Mouse (Mus musculus) limb, embryonic 11.5 days (tissue): ENCODE data around the gene Slc36a4. TPM values are rescaled to one million over a fixed set of nuclear protein-coding genes. Genes with fewer than 3 reads are reported as not detected.

ENCODE experiments used
- ATAC-seq: fragments of 200-750 bp; cut with Nextera tagmentation; 2 replicates; pipeline ENCODE4 v1.8.0; 2017; ENCODE audit warnings: low read depth; ENCODE audit not compliant: insufficient number of reproducible peaks, low FRiP score, low TSS enrichment
- DNase-seq: peaks from one replicate; pipeline ENCODE4 v3.0.0-alpha.2; 2015; ENCODE audit warnings: low spot score
- H3K27ac ChIP-seq: fragments of 300-500 bp; sonication (generic); replicated peaks from 2 replicates; pipeline ENCODE4 v1.5.1; 2014; ENCODE audit warnings: low read depth, mild to moderate bottlenecking, low read length
- H3K27me3 ChIP-seq: fragments of 300-500 bp; sonication (generic); 2 replicates; pipeline ENCODE4 v1.6.1; 2014; ENCODE audit warnings: mild to moderate bottlenecking, low read length, mixed read lengths; ENCODE audit not compliant: control insufficient read depth, insufficient read depth
- H3K36me3 ChIP-seq: fragments of 300-500 bp; sonication (generic); 2 replicates; pipeline ENCODE4 v1.6.1; 2014; ENCODE audit warnings: mild to moderate bottlenecking, low read length, moderate library complexity, mixed read lengths; ENCODE audit not compliant: control insufficient read depth, insufficient read depth
- H3K4me1 ChIP-seq: fragments of 300-500 bp; sonication (generic); 2 replicates; pipeline ENCODE4 v1.6.1; 2014; ENCODE audit warnings: low read length, mixed read lengths; ENCODE audit not compliant: control insufficient read depth, insufficient read depth
- H3K4me2 ChIP-seq: fragments of 300-500 bp; sonication (generic); 2 replicates; pipeline ENCODE4 v1.6.1; 2014; ENCODE audit warnings: low read depth, mild to moderate bottlenecking, moderate library complexity; ENCODE audit not compliant: severe bottlenecking
- H3K4me3 ChIP-seq: fragments of 300-500 bp; sonication (generic); 2 replicates; pipeline ENCODE4 v1.5.1; 2014; ENCODE audit warnings: low read depth, low read length
- H3K9ac ChIP-seq: fragments of 300-500 bp; sonication (generic); 2 replicates; pipeline ENCODE4 v1.6.1; 2014; ENCODE audit warnings: mild to moderate bottlenecking, low read length
- H3K9me3 ChIP-seq: fragments of 300-500 bp; sonication (generic); 2 replicates; pipeline ENCODE4 v1.6.1; 2016; ENCODE audit warnings: low read length; ENCODE audit not compliant: control insufficient read depth
- WGBS: fragments of 180-500 bp; shearing (Covaris S2); extraction: QIAGEN DNeasy Blood & Tissue Kit; methylation state at CpG from one replicate; pipeline ENCODE4 v1.1.7; 2014; 5-methylcytosine and 5-hydroxymethylcytosine counted together
- polyA plus RNA-seq: library from polyadenylated mRNA; unstranded; fragments of >200 nt; fragmentation: Nextera tagmentation; extraction: Ambion mirVana; gene quantifications from 2 replicates; pipeline ENCODE4 v1.2.1, GENCODE M21; 2014

The Slc36a4 gene
- polyA plus RNA-seq, 1 experiment from 2014 or later: 22.3 TPM

DNA sequence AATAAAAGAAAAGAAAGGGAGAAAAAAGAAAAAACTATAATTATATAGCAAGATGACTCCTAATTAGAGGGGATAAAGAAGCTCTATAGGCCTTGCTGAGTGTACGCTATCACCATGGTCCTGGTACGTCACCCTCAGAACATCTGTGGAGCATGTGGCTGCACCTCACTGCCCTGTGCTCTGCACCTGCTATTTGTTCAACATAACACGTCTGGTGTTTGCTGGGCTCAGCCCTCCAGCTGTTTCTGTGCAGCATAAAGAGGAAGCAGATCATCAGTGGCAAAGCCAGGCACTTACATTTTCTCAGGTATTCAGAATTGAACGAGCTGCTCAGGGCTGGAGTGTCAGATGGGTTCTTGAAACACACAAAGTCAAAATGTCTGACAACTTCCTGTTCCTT, 15.7 kb upstream of the Slc36a4 start:
- ATAC-seq (no peak), DNase-seq (peak; percentile 48)
- H3K9me3 ChIP-seq: no peaks in the 10 kb centered on the region
- H3K27me3 ChIP-seq: no peaks in the 10 kb centered on the region
- WGBS: 39% methylated on average over 4 of the region's 4 CpGs
- no peak overlapping the region for H3K4me3 ChIP-seq
- no peaks in the 10 kb centered on the region for H3K36me3 ChIP-seq
- H3K9ac ChIP-seq: no peak overlapping the region
- no peaks in the 10 kb centered on the region for H3K4me1 ChIP-seq
- H3K4me2 ChIP-seq: no peak overlapping the region
- no peak overlapping the region for H3K27ac ChIP-seq

DNA sequence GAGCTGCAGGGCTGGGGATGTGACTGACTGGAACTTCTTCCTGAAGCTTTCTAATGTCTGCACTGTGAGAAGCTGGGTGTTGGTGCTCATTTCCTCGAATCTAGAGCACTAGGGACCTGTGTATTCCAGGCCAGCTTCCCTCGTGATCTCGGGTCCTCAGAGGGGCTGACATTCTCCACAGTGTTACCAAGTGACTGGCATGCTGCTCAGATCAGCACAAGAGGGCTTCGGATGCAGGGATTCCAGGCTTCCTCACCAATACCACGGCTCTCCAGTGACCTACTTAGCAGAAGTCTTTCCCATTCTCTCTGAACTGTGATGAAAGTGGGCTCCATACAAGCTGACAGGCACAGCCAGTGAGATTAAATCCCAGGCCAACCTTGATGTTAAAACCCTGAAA, 14.5 kb upstream of the Slc36a4 start:
- ATAC-seq: no peak
- WGBS: 61% methylated on average over 5 of the region's 5 CpGs
- peak; percentile 19 for DNase-seq

DNA sequence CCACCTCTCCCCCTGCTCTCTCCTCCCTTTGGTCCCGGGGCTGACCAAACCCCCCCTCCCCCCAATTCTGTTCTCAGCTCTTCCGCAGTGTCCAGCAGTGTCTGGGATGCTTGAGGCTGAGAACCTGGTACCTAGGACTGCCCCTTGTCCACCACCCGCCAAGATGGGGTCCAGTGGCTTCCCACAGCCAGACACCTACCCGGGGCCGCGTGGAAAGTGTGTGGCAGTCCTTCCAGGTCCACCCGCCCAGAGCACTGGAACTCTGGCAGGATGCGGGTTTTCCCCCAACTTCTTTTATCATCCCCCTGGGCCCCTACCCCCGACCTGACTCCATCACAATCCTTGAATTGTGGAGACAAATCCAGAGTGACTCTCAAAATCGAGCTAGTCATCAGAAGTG, 3.8 kb upstream of the Slc36a4 start:
- H3K27me3 ChIP-seq: no peaks in the 10 kb centered on the region
- no peak overlapping the region for H3K27ac ChIP-seq
- H3K4me3 ChIP-seq: no peak overlapping the region
- H3K9ac ChIP-seq: no peak overlapping the region
- H3K4me2 ChIP-seq: no peak overlapping the region
- H3K9me3 ChIP-seq: no peaks in the 10 kb centered on the region
- DNase-seq (no peak), ATAC-seq (no peak)
- no peaks in the 10 kb centered on the region for H3K4me1 ChIP-seq
- WGBS: 74% methylated on average over 10 of the region's 10 CpGs
- no peaks in the 10 kb centered on the region for H3K36me3 ChIP-seq

More for the DNA sequence above, 14.5 kb upstream of the Slc36a4 start:
- Histone ChIP-seq H3K4me2 (no peak overlapping the region), H3K9me3 (no peaks in the 10 kb centered on the region), H3K27me3 (no peaks in the 10 kb centered on the region), H3K36me3 (no peaks in the 10 kb centered on the region), H3K9ac (0 out of 2 replicates have a peak overlapping the region, but pooled peaks have one; percentile 4), H3K4me1 (no peaks in the 10 kb centered on the region), H3K27ac (no peak overlapping the region), H3K4me3 (no peak overlapping the region)

DNA sequence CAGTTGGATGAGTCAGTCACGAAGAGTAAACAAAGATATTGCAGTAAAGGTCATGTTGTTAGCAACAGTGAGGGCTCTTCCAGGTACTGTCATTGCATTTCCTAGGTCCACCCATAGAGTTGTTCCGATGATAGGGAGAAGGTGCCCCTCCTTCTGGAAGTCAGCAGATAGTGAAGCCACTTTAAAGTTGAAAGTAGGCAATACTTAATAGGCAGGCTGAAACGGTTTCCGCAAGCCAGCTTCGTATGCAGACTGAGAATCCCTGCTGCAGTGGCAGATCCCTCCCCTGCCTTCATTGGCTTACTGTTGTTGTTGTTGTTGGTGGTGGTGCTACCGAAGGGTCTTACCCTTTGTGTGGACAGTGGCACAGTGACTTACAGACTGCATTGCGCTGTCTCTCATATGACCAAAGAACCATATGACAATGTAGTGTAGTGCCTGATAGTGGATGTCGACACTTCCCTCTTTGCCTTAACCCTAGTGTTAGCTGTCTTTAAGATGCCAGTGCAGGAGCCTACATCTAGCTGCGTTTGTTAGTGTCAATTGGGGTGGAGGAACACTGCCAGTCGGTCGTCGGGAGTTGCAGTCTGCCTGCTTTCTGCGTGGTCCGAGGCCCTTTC, 449 bp upstream of the Slc36a4 start:
- Histone ChIP-seq H3K9me3 (no peaks in the 10 kb centered on the region), H3K27ac (no peak overlapping the region), H3K27me3 (no peaks in the 10 kb centered on the region), H3K36me3 (no peaks in the 10 kb centered on the region), H3K4me1 (0 out of 2 replicates have a peak, but pooled peaks cover 2% of the 10 kb centered on the region), H3K4me2 (peak overlapping the region; percentile 83), H3K4me3 (peak overlapping the region; percentile 70), H3K9ac (peak overlapping the region; percentile 88)
- ATAC-seq: peak; percentile 14; the same call in 1 of the 2 replicates
- no peak for DNase-seq
- WGBS: 19% methylated on average over 14 of the region's 14 CpGs

DNA sequence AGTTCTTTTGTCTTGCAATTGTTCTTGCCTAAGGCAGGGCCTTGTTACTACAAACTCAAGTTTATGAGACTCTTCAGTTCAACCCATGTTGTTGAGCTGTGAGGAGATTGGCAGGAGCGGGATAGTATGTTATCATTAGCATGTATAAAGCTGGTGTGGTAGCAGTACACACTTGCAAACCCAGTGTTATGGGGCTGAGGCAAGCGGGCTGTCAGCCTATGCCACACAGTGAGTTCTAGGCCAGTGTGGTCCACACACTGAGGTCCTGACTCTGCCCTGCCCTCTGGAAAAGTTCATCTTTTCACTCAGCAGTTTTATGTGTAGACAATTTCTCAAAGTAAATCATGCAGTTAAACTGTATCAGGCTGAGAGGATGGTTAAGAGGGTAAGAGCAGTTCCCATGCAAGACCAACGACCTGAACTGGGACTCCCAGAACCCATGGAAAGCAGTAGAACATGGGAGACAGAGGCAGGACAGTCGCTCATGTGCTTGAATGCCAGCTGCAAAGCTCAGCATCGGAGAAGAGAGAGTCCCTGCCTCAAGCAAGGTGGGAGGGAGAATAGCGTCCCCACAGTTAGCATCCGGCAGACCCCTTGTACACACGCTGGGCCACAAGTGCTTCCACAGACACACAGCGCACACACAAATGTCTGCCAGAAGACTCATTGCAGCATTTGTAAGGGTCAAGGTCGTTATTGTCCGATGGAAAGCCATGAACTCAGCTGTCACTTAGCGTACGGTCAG, 1.5 kb downstream of the Slc36a4 start:
- ATAC-seq (no peak), DNase-seq (peak; percentile 21)
- Histone ChIP-seq H3K27me3 (no peaks in the 10 kb centered on the region), H3K9ac (no peak overlapping the region), H3K27ac (no peak overlapping the region), H3K36me3 (no peaks in the 10 kb centered on the region), H3K4me2 (no peak overlapping the region), H3K9me3 (no peaks in the 10 kb centered on the region), H3K4me1 (0 out of 2 replicates have a peak, but pooled peaks cover 2% of the 10 kb centered on the region), H3K4me3 (no peak overlapping the region)
- WGBS: 89% methylated on average over 13 of the region's 13 CpGs

DNA sequence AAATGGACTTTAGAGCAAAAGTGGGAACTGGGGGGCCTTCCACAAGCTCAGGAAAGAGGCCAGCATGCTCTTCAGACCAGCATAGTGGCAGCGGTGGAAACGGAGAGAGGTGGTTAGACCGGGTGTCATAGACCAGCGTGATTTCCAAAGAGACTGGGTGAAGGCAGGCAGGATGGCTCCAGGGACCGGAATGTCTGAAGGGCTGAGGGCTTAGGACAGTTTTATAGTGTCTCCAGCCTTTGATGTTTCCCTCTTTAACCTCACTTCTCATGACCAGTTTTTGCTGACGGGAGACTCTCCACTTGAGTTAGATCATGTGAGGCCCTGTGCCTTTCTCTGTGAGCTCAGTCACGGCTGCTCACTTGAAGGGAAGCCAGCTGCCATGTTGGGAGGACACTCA, 2.1 kb downstream of the Slc36a4 start:
- no peak overlapping the region for H3K9ac ChIP-seq
- DNase-seq (no peak), ATAC-seq (no peak)
- no peaks in the 10 kb centered on the region for H3K9me3 ChIP-seq
- H3K4me2 ChIP-seq: no peak overlapping the region
- no peak overlapping the region for H3K4me3 ChIP-seq
- 0 out of 2 replicates have a peak, but pooled peaks cover 2% of the 10 kb centered on the region for H3K4me1 ChIP-seq
- WGBS: 78% methylated on average over 7 of the region's 7 CpGs
- H3K36me3 ChIP-seq: no peaks in the 10 kb centered on the region
- no peak overlapping the region for H3K27ac ChIP-seq
- no peaks in the 10 kb centered on the region for H3K27me3 ChIP-seq

DNA sequence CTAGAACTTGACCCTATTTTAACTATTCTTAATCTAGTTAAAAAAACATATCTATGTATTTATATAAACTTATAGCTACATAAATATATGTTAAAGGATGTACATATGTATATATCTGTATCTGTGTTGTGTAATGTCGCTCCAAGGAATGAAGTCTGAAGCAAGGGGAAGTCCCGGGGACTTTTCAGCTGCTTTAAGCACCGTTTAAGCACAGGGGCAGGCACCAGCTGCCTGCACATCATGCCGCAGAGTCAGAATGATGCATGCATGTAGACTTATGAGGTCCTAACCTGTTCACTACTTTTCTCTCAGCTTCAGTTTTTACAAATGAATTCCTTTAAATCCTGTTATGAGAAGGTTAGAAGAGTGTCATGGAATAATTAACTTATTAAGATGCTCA, 5.3 kb downstream of the Slc36a4 start:
- WGBS: 81% methylated on average over 4 of the region's 4 CpGs
- Histone ChIP-seq H3K4me3 (no peak overlapping the region), H3K27me3 (no peaks in the 10 kb centered on the region), H3K4me2 (no peak overlapping the region), H3K27ac (no peak overlapping the region), H3K36me3 (no peaks in the 10 kb centered on the region), H3K9me3 (no peaks in the 10 kb centered on the region), H3K9ac (no peak overlapping the region), H3K4me1 (0 out of 2 replicates have a peak, but pooled peaks cover 2% of the 10 kb centered on the region)
- DNase-seq (no peak), ATAC-seq (no peak)

DNA sequence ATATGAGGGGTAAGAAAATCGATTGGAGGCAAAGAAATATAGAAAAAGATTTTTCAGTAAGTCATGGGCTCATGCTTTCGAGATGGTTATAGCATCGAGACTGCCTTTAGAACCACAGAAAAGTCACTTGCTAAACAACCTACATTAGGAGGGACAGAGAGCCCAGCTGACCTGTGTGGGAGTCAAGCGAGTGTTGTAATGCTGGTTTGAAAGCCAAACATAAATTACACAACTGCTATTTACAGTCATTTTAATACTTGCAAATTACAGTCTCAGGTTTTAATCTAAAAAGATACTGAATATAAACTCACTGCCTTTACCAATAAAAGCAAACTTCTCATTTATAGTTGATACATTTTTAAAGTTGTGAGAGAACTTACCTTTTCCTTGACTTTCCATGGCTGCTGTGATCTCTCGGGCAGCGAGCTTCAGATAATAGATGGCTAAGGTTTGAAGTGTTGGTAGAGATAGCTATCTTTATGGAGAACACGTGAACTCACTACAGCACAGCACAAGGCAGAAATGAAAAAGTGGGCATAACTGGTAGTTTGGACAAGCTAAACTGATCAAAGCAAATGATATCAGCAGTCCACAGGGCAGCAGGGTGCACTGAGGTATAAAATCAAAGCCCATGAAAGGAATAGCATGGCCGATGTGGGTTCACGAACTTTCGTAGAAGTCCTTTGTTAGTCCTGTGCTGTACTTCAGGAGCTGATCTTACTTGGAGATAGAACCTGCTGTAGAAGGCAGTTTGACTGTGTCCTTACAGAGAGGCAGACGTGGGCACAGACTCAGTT, 5.9 kb downstream of the Slc36a4 start:
- H3K4me3 ChIP-seq: no peak overlapping the region
- H3K9me3 ChIP-seq: no peaks in the 10 kb centered on the region
- peak; percentile 12 for DNase-seq
- no peak overlapping the region for H3K4me2 ChIP-seq
- no peak overlapping the region for H3K9ac ChIP-seq
- no peak for ATAC-seq
- 0 out of 2 replicates have a peak, but pooled peaks cover 2% of the 10 kb centered on the region for H3K4me1 ChIP-seq
- H3K27me3 ChIP-seq: no peaks in the 10 kb centered on the region
- no peaks in the 10 kb centered on the region for H3K36me3 ChIP-seq
- WGBS: 87% methylated on average over 11 of the region's 11 CpGs
- no peak overlapping the region for H3K27ac ChIP-seq
